Mouse (Mus musculus) heart, embryonic 10.5 days (tissue): ENCODE data around the gene Gatad2a. TPM values are rescaled to one million over a fixed set of nuclear protein-coding genes. Genes with fewer than 3 reads are reported as not detected.
"Not testable (repeated sequence)": the region's sequence is repeated elsewhere in the genome, so short reads cannot be mapped to it uniquely, and the experiment has no call there.

Source experiments
- DNase-seq: peaks from one replicate; pipeline ENCODE4 v3.0.0-alpha.2; 2017; ENCODE audit warnings: low spot score
- H3K27ac ChIP-seq: fragments of 300-500 bp; sonication (generic); 2 replicates; pipeline ENCODE4 v1.5.1; 2016; ENCODE audit warnings: mild to moderate bottlenecking
- H3K27me3 ChIP-seq: fragments of 300-500 bp; sonication (generic); 2 replicates; pipeline ENCODE4 v1.6.1; 2016; ENCODE audit warnings: mild to moderate bottlenecking; ENCODE audit not compliant: poor library complexity, insufficient read depth, severe bottlenecking
- H3K36me3 ChIP-seq: fragments of 300-500 bp; sonication (generic); 2 replicates; pipeline ENCODE4 v1.6.1; 2016; ENCODE audit warnings: mild to moderate bottlenecking, moderate library complexity
- H3K4me1 ChIP-seq: fragments of 300-500 bp; sonication (generic); 2 replicates; pipeline ENCODE4 v1.6.1; 2016; ENCODE audit warnings: mild to moderate bottlenecking
- H3K4me3 ChIP-seq: fragments of 300-500 bp; sonication (generic); 2 replicates; pipeline ENCODE4 v1.5.1; 2016; ENCODE audit warnings: mild to moderate bottlenecking, moderate library complexity
- H3K9me3 ChIP-seq: fragments of 300-500 bp; sonication (generic); 2 replicates; pipeline ENCODE4 v1.6.1; 2016; ENCODE audit warnings: mild to moderate bottlenecking, moderate library complexity
- WGBS: fragments of 180-500 bp; shearing (Covaris S2); methylation state at CpG from one replicate; pipeline ENCODE4 v1.1.7; 2016; 5-methylcytosine and 5-hydroxymethylcytosine counted together
- polyA plus RNA-seq: library from polyadenylated mRNA; unstranded; fragments of >200 nt; fragmentation: Nextera tagmentation; extraction: Ambion mirVana; gene quantifications from 2 replicates; pipeline ENCODE4 v1.2.1, GENCODE M21; 2016

The Gatad2a gene
- polyA plus RNA-seq, 1 experiment from 2014 or later: 47.5 TPM

DNA sequence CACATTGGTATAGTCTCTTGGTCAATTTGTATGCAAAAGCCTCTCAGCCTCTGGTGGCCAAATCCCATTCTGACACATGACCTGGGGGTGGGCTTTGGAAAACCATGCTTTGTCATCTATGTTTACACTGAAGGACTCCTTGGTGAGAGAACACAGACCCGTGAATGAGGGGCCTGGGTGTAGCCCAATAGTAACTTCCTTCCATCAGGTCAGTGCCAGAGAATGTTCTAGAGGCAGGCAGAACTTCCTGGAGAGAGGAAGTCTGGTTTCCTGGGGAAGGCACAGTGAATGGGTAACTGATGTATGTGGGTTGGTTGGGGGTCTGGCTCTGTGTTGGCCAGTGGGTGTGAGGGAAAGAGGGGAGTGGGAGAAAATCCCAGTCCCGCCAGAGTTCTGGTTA, 9.0 kb upstream of the Gatad2a start:
- Histone ChIP-seq H3K27me3 (no peaks in the 10 kb centered on the region), H3K27ac (no peak overlapping the region), H3K4me1 (peaks cover 17% of the 10 kb centered on the region; the same call in 1 of the 2 replicates), H3K36me3 (no peaks in the 10 kb centered on the region), H3K9me3 (no peaks in the 10 kb centered on the region), H3K4me3 (no peak overlapping the region)
- 41% methylated on average over 2 of the region's 2 CpGs for WGBS
- DNase-seq: no peak

DNA sequence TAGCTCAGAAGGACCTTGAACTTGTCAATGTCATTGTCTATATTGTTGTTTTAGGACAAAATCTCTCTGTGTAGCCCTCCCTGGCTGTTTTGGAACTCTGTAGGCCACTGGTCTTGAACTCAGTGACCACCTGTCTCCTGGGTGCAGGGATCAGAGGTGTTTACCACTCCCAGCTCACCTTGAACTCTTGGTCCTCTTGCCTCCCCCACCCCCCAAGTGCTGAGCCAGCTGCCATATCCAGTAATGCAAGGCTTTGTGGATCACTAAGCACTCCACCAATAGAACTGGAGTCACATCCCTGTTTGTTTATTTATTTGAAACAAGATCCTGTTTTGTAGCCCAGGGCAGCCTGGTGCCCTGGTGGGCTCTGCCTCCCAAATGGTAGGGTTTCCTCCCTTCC, 8.2 kb upstream of the Gatad2a start:
- no peaks in the 10 kb centered on the region for H3K9me3 ChIP-seq
- no peak overlapping the region for H3K27ac ChIP-seq
- H3K4me1 ChIP-seq: peaks cover 17% of the 10 kb centered on the region; the same call in 1 of the 2 replicates
- H3K4me3 ChIP-seq: no peak overlapping the region
- no peak for DNase-seq
- H3K27me3 ChIP-seq: no peaks in the 10 kb centered on the region
- H3K36me3 ChIP-seq: no peaks in the 10 kb centered on the region

DNA sequence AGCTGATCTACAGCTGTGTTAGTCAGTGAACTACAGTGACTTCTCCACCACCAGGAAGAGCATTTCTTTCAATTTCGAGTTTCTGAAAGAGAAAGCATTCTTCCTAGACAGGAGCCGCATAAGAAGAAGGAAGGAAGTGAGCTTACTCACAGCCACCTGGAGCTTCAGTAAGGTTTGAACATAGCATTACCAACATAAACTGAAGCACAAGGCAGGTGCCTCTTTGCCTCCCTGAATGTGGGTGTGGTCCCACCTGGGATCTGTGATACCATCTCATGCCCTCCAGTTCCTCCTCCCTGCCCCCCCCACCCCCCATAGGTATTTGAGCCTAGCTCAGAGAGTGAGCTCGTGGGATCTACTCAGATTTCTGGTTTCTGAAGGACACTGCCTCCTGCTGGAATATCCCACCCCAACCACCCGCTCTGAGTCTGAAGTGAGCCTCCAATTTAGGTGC, 7.0 kb upstream of the Gatad2a start:
- no peaks in the 10 kb centered on the region for H3K9me3 ChIP-seq
- H3K27me3 ChIP-seq: no peaks in the 10 kb centered on the region
- H3K4me3 ChIP-seq: no peak overlapping the region
- no peaks in the 10 kb centered on the region for H3K36me3 ChIP-seq
- no peak for DNase-seq
- whole genome bisulfite sequencing: 61% methylated on average over 4 of the region's 4 CpGs
- H3K4me1 ChIP-seq: peaks cover 17% of the 10 kb centered on the region; the same call in 1 of the 2 replicates
- H3K27ac ChIP-seq: 0 out of 2 replicates have a peak overlapping the region, but pooled peaks have one; percentile 22

- H3K27ac ChIP-seq: peak overlapping the region; percentile 91
- H3K4me1 ChIP-seq: peaks cover 17% of the 10 kb centered on the region; the same call in 1 of the 2 replicates
- H3K27me3 ChIP-seq, H3K9me3 ChIP-seq, DNase-seq, H3K36me3 ChIP-seq: not testable (repeated sequence)
- peak overlapping the region; percentile 57 for H3K4me3 ChIP-seq
- WGBS: 33% methylated on average over 7 of the region's 7 CpGs
Observed at GRCm38 (mm10) chr8:70001892-70002191, 5.7 kb upstream of the Gatad2a start.

- WGBS: under 1% methylated on average over 16 of the region's 16 CpGs
- DNase-seq: peak; percentile 94
- H3K27me3 ChIP-seq: no peaks in the 10 kb centered on the region
- H3K9me3 ChIP-seq: no peaks in the 10 kb centered on the region
- H3K4me3 ChIP-seq: peak overlapping the region; percentile 57
- H3K27ac ChIP-seq: peak overlapping the region; percentile 91
- H3K36me3 ChIP-seq: no peaks in the 10 kb centered on the region
- peaks cover 17% of the 10 kb centered on the region; the same call in 1 of the 2 replicates for H3K4me1 ChIP-seq
Observed at GRCm38 (mm10) chr8:70001176-70001891, 5.2 kb upstream of the Gatad2a start.

- Histone ChIP-seq H3K4me3 (no peak overlapping the region), H3K27ac (peak overlapping the region; percentile 91; the same call in 1 of the 2 replicates), H3K27me3 (no peaks in the 10 kb centered on the region), H3K9me3 (no peaks in the 10 kb centered on the region), H3K36me3 (no peaks in the 10 kb centered on the region), H3K4me1 (peaks cover 18% of the 10 kb centered on the region; the same call in 1 of the 2 replicates)
- no peak for DNase-seq
- 83% methylated on average over 2 of the region's 2 CpGs for WGBS
Observed at GRCm38 (mm10) chr8:70000226-70000625, 4.0 kb upstream of the Gatad2a start.

DNA sequence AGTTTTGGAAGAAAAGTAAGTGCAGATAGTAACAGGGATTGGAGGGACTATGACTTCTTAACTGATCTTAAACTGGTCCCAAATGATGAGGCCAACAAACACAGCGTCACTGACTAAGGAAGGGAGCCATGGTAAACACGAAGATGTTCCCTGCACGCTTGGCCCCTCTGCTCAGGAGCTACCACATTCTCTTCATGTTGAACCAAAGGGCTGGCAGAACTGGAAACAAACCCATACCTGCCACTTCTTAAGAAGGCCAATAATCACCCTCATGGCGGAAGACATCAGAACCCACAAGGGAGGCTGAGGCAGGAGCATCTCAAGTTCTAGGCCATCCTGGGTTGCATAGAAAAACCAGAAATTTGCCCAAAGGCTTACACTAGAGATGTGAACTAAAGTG, 3.1 kb upstream of the Gatad2a start:
- DNase-seq: no peak
- Histone ChIP-seq H3K4me1 (peaks cover 26% of the 10 kb centered on the region; the same call in 1 of the 2 replicates), H3K27ac (no peak overlapping the region), H3K36me3 (no peaks in the 10 kb centered on the region), H3K4me3 (no peak overlapping the region), H3K27me3 (no peaks in the 10 kb centered on the region), H3K9me3 (no peaks in the 10 kb centered on the region)
- 91% methylated on average over 4 of the region's 4 CpGs for WGBS

- no peaks in the 10 kb centered on the region for H3K9me3 ChIP-seq
- no peak overlapping the region for H3K27ac ChIP-seq
- H3K27me3 ChIP-seq: no peaks in the 10 kb centered on the region
- 91% methylated on average over 3 of the region's 3 CpGs for WGBS
- DNase-seq: no peak
- peaks cover 29% of the 10 kb centered on the region; the same call in 1 of the 2 replicates for H3K4me1 ChIP-seq
- H3K36me3 ChIP-seq: no peaks in the 10 kb centered on the region
- H3K4me3 ChIP-seq: no peak overlapping the region
Observed at GRCm38 (mm10) chr8:69998706-69999105, 2.5 kb upstream of the Gatad2a start.

GRCm38 (mm10) chr8:69996589-69997285, 553 bp upstream of the Gatad2a start:
- H3K9me3 ChIP-seq: no peaks in the 10 kb centered on the region
- 2% methylated on average over 35 of the region's 35 CpGs for WGBS
- no peak for DNase-seq
- no peaks in the 10 kb centered on the region for H3K27me3 ChIP-seq
- H3K4me3 ChIP-seq: peak overlapping the region; percentile 95
- peaks cover 8% of the 10 kb centered on the region; the same call in 1 of the 2 replicates for H3K36me3 ChIP-seq
- peaks cover 35% of the 10 kb centered on the region; the same call in 1 of the 2 replicates for H3K4me1 ChIP-seq
- H3K27ac ChIP-seq: peak overlapping the region; percentile 93

- H3K27me3 ChIP-seq: no peaks in the 10 kb centered on the region
- H3K4me3 ChIP-seq: peak overlapping the region; percentile 95
- no peaks in the 10 kb centered on the region for H3K9me3 ChIP-seq
- peaks cover 23% of the 10 kb centered on the region; the same call in 1 of the 2 replicates for H3K4me1 ChIP-seq
- H3K36me3 ChIP-seq: peaks cover 12% of the 10 kb centered on the region; the same call in 1 of the 2 replicates
- peak overlapping the region; percentile 93 for H3K27ac ChIP-seq
- under 1% methylated on average over 7 of the region's 7 CpGs for WGBS
- DNase-seq: no peak
Observed at GRCm38 (mm10) chr8:69995422-69995775, 785 bp downstream of the Gatad2a start.

DNA sequence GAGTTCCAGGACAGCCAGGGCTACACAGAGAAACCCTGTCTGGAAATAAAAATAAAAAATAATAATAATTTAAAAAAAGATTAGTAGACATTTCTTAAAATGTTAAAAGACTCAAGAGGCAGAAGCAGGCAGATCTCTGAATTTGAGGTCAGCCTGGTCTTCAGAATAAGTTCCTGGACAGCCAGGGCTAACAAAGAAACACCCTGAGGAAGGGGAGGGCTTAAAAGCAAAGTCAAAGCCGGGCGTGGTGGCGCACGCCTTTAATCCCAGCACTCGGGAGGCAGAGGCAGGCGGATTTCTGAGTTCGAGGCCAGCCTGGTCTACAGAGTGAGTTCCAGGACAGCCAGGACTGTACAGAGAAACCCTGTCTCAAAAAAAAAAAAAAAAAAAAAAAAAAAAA, 7.2 kb downstream of the Gatad2a start:
- Histone ChIP-seq H3K4me1 (0 out of 2 replicates have a peak, but pooled peaks cover 11% of the 10 kb centered on the region), H3K36me3 (peaks cover 12% of the 10 kb centered on the region; the same call in 1 of the 2 replicates)
- H3K27me3 ChIP-seq, H3K27ac ChIP-seq, H3K9me3 ChIP-seq, H3K4me3 ChIP-seq, DNase-seq: not testable (repeated sequence)
- 87% methylated on average over 7 of the region's 7 CpGs for WGBS

GRCm38 (mm10) chr8:69987744-69988143, 8.4 kb downstream of the Gatad2a start:
- Histone ChIP-seq H3K27me3 (no peaks in the 10 kb centered on the region), H3K27ac (no peak overlapping the region), H3K9me3 (no peaks in the 10 kb centered on the region)

GRCm38 (mm10) chr8:69984876-69985553, 11.2 kb downstream of the Gatad2a start:
- Histone ChIP-seq H3K4me1 (no peaks in the 10 kb centered on the region), H3K9me3 (no peaks in the 10 kb centered on the region), H3K27ac (no peak overlapping the region), H3K27me3 (no peaks in the 10 kb centered on the region), H3K4me3 (no peak overlapping the region), H3K36me3 (no peaks in the 10 kb centered on the region)
- no peak for DNase-seq
- 85% methylated on average over 2 of the region's 2 CpGs for WGBS

More at GRCm38 (mm10) chr8:69987744-69988143, 8.4 kb downstream of the Gatad2a start:
- Histone ChIP-seq H3K4me3 (no peak overlapping the region), H3K4me1 (0 out of 2 replicates have a peak, but pooled peaks cover 3% of the 10 kb centered on the region), H3K36me3 (peaks cover 9% of the 10 kb centered on the region; the same call in 1 of the 2 replicates)
- DNase-seq: peak; percentile 61
